Mouse (Mus musculus) left cerebral cortex, adult 8-10 months (tissue): Measurements from ENCODE around the gene Gtf2ird1. TPM values are rescaled to one million over a fixed set of nuclear protein-coding genes. Genes with fewer than 3 reads are reported as not detected.
"Not testable (repeated sequence)": the region's sequence is repeated elsewhere in the genome, so short reads cannot be mapped to it uniquely, and the experiment has no call there.

ENCODE experiments used
- DNase-seq, 2 experiments: peaks; one replicate each; pipeline ENCODE4 v3.0.0; 2022; ENCODE audit warnings: low spot score in 2 of 2
- total RNA-seq, 4 experiments: library from RNA; stranded (reverse); gene quantifications; 2 replicates each; pipeline ENCODE4 v1.2.4; 2022

Gtf2ird1 gene
- 10 to 100 TPM; 48.9 to 66.4 (median 52.1) TPM for total RNA-seq

DNA sequence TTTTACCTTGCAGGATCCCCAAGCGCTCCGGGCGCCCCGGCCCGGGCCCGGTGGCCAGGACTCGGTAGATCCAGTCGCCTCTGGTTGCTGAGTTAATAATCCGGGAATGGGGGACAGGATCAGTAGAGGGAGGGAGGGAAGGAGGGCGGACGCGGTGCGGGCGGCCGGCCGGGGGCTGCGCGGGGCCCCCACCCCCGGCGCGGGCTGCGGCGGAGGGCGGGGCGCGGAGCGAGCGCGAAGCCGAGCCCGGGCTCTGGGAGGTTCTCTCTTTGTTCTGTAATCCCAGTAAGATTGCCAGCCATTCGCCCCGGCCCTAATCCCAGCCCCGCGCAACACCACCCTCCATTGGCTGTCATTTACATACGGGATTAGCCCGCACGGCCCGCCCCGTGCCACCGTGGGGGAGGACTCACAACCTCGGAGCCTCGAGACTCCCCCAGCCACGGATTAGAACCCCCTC lies at the start of gene Gtf2ird1:
Gtf2ird1 (minus strand) TSS at position 214 of the 460 bp plus-strand sequence.
- peak; percentile 56 to 77 for DNase-seq

DNA sequence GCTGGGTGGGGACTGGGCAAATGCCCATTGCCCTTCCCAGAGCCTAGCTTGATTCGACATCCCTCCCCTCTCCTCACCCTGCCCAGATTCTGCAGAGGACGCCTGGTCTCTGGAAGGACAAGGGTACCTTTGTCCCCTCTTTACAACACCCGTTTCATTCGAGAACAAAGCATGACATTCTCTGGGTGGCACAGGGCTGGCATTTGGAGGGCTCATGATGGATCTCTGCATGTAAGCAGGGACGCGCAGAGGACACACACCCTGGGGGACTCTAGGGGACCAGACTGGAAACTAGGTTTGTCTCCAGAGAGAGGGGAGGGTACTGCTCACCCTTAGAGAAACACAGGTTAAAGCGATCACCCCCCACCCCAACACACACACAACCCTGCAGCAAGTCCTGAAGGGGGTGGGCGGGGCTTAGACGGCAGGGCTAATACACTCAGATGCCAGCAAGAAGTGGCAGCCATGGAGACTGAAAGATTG lies 49.3 kb upstream of the Gtf2ird1 start:
- DNase-seq: peak in 1 of 2 experiments; percentile 67

DNA sequence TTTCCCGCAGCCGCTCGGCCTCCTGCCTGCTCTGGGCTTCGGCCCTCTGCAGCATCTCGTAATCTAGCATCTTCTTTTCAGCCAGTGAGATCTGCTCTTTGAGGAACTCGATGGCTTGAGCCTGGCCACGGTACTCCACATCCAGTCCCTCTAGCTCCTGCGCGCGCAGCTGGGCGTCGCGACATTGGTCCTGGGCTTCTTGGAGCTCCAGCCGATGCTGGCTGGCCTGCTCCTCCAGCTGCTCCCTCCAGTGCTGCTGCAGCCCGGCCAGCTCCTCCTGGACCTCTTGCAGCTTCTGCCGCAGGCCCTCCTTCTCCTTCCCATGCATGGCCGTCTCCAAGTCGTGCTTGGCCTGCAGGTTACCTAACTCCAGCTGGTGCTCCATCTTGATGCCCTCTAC lies 46.1 kb upstream of the Gtf2ird1 start:
- DNase-seq: no peak

GRCm38 (mm10) chr5:134501453-134501852 lies 44.9 kb upstream of the Gtf2ird1 start:
- no peak for DNase-seq

DNA sequence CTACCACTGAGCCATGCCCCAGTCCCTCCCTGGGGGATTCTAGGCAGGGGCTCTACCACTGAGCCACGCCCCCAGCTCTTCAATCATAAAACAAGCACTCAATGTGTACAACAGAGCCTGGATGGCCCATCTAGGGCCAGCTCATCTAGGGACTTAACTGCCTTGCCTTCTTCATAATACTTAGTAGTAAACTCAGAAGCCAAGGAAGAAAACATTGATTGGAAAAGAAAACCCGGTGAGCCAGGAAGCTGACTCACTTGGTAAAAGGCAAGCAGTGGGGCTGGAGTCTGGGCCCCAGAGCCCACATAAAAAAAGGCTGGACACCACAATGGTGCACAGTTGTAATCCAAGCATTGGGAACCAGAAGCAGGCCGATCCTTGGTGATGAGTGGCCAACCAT lies 44.2 kb upstream of the Gtf2ird1 start:
- DNase-seq: no peak

GRCm38 (mm10) chr5:134500062-134500461 lies 43.5 kb upstream of the Gtf2ird1 start:
- peak in 1 of 2 experiments; percentile 62 for DNase-seq

DNA sequence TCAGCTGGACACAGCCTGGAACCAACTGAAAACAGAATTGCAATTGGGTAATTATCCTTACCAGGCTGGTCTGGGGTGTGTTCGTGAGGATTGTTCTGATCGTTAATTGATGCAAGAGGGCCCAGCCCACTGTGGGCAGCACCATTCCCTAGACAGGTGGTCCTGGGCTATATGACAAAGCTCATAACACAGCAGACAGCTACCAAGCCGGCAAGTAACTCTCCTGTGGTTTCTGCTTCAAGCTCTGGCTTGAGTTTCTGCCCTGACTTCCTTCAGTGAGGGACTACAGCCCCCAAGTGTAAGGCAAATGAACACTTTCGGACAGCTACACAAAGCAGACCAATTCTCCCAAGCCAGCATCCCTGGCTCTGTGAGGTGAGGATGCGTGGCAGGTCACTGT lies 40.5 kb upstream of the Gtf2ird1 start:
- DNase-seq: no peak

- DNase-seq: no peak
Observed at GRCm38 (mm10) chr5:134495796-134496195, 39.3 kb upstream of the Gtf2ird1 start.

- peak; percentile 82 for DNase-seq
Observed at GRCm38 (mm10) chr5:134494142-134494541, 37.6 kb upstream of the Gtf2ird1 start.

DNA sequence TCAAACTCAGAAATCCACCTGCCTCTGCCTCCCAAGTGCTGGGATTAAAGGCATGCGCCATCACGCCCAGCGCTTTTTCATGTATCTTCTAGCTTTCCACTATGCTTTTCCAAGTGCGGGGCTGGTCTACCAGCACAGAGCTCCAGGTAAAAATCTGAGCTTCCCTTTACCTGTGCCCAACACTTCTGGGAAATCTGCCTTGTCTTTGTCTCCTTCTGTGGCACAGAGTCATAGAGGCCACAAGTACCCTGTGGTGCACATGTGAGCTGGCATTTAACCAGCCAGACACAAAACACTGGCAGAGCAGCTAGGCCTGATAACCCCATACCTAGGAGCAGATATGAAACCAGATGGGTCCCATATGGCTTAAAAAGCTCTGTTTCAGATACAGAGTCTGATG lies 36.4 kb upstream of the Gtf2ird1 start:
- DNase-seq: no peak

DNA sequence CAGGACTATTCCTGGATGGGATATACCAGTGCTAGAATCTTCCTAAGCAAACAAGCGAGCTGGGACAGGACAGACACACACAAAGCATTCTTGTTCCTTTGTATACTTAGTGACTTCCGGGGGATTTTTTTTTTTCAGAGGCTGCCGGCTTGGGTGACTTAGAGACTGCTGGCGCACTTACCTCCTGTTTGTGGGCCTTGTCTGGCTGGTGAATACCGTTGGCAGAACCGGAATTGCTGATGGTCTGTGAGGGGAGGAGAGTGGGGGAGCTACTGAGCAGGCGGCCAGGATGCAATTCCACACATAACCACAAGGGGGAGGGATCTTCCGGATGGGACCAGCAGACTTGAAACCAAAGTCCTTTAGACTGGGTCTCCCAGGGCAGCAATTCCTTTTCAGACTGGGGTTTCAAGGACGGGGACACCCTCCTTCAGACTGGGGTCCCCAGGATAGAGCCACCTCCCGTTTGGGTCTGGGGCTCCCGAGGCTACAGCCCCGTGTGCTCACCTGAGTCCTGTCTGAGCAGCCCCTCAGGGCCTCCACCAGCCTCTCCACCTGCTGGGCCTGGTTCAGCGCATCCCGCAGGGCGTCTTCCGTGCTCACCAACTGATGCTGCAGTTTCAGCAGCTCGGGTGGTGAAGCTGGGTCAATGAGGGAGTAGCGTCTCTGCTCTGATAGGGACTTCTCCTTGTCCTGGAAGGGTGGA lies 35.3 kb upstream of the Gtf2ird1 start:
- DNase-seq: peak; percentile 68 to 69

GRCm38 (mm10) chr5:134491206-134491605 lies 34.7 kb upstream of the Gtf2ird1 start:
- no peak for DNase-seq

DNA sequence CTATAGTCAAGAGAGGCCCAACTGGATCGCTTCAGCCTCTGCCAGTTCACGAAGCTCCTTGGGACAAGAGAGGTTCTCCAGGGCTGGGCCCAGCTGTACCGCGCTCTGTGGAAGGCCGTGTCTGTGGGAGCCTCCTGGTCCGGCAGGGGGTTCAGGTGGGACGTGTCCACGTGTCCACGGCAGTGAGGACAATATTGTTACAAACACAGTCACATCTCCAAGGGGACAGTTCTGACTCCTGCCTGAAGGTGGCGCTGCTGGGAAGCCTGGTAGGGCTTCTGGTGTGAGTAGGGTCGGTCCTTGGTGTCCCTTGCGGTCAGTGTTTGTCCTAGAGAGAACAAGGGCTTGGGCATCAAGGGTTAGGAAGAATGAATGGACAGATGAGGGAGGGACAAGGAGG lies 33.9 kb upstream of the Gtf2ird1 start:
- no peak for DNase-seq

- no peak for DNase-seq
Observed at GRCm38 (mm10) chr5:134489583-134489982, 33.1 kb upstream of the Gtf2ird1 start.

DNA sequence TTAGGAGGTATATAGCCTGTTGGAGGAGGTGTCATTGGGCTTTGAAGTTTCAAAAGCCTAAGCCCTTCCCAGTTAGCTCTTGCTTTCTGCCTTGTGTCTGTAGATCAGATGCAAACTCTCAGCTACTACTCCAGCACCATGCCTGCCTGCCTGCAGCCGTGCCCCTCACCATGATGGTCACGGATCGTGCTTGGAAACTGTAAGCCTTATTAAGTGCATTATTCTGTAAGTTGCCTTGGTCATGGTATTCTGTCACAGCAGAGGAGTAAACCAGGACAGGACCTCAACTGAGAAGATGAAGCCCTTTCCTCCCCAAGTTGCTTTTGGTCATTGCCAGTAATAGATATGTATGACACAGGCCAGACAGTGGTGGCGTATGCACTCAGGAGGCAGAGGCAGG lies 32.1 kb upstream of the Gtf2ird1 start:
- DNase-seq: no peak

- DNase-seq: no peak
Observed at GRCm38 (mm10) chr5:134488042-134488441, 31.5 kb upstream of the Gtf2ird1 start.

GRCm38 (mm10) chr5:134485900-134486665 lies 29.6 kb upstream of the Gtf2ird1 start:
- DNase-seq: no peak

DNA sequence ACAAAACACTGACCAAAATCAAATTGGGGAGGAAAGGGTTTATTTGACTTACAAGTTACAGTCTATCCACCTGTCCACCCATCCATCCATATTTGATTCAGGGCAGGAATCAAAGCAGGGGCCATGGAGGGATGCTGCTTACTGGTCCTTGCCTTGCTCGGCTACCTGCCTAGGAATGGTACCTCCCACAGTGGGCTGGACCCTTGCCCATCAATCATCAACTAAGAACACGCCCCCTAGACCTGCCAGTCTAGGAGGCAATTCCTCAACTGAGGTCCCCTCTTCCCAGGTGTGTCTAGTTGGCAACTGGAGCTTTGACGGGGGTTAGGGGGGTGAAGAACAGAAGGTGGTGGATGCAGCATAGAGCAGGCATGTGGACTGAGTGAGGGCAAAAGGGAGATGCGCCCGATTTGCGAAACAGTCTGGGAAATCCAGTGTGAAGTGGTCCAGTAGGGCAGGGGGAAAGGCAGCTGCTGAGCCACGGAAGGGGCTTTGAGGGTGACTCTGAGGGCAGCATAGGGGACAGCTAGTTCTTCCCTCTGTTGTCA lies 28.7 kb upstream of the Gtf2ird1 start:
- no peak for DNase-seq

GRCm38 (mm10) chr5:134483291-134483690 lies 26.8 kb upstream of the Gtf2ird1 start:
- no peak for DNase-seq

DNA sequence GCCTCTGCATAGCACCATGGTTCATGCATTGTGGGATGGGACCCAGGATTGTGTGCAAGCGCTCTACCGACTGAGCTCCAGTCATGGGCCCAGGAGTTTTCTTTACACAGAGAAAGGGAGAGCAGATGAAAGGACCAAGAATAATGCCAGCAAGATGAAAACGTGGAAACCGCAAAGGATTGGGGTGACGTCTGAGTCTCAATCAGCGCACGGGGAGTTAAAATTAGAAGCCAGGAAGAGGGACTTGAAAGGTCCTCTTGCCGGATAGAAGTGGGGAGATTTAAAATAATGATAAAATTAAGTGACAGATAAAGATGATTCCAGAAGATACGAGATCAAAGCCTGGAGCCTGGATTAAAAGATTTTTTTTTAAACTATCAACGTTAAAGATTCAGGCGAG lies 25.8 kb upstream of the Gtf2ird1 start:
- no peak for DNase-seq

DNA sequence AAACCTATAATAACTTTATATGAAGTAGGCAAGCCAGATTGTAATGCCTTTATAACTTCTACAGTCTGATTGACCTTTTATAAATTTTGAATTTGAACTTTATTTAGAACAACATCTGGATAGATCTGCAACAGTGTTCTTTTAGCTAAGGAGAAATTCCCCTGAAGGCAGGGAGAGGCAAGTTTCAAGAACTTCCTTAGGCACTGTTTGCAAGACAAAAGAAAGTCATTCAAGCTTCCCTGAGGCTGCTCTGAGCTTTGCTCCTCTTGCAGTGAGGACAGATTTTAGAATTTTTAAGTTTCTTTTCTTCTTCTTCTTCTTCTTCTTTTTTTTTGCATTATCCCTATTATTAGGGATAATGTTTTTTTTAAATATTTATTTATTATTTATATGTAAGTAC lies 22.4 kb upstream of the Gtf2ird1 start:
- not testable (repeated sequence) for DNase-seq

- not testable (repeated sequence) for DNase-seq
Observed at GRCm38 (mm10) chr5:134475686-134476085, 19.2 kb upstream of the Gtf2ird1 start.
